ENCODE assay signal across 8 mouse cellular contexts in genomic region chr10:128921883-128922821, GRCm38 (mm10). TPM values are rescaled to one million over a fixed set of nuclear protein-coding genes. Genes with fewer than 3 reads are reported as not detected.
DNase-seq lines count a peak whose midpoint lies in the region; ATAC-seq and TF ChIP-seq lines count a peak whose summit lies in the region.

No protein-coding gene starts in this region.

- peak overlapping the region; percentile 70 for H3K4me2 ChIP-seq in intestine, embryonic 14.5 days (ENCODE audit: low read length)
- H3K4me2 ChIP-seq in neural tube, embryonic 13.5 days, result peak overlapping the region; percentile 80

- 67% methylated on average over 16 of the region's 16 CpGs for WGBS in heart, embryonic 10.5 days
- 80% methylated on average over 16 of the region's 16 CpGs for WGBS in embryonic facial prominence, embryonic 10.5 days
- 71% methylated on average over 16 of the region's 16 CpGs for WGBS in intestine, embryonic 14.5 days
- 73% methylated on average over 16 of the region's 16 CpGs for WGBS in neural tube, embryonic 13.5 days

- peaks cover 42% of the 10 kb centered on the region for H3K4me1 ChIP-seq in heart, embryonic 10.5 days
- H3K4me1 ChIP-seq in embryonic facial prominence, embryonic 10.5 days, result peaks cover 51% of the 10 kb centered on the region
- H3K4me1 ChIP-seq in intestine, embryonic 14.5 days (replicated peaks; ENCODE audit: control insufficient read depth, insufficient read depth, low read length), result peaks cover 20% of the 10 kb centered on the region
- H3K4me1 ChIP-seq in neural tube, embryonic 13.5 days (replicated peaks), result peaks cover 57% of the 10 kb centered on the region

- H3K27ac ChIP-seq in heart, embryonic 10.5 days, result peak overlapping the region; percentile 91
- H3K27ac ChIP-seq in embryonic facial prominence, embryonic 10.5 days (replicated peaks), result peak overlapping the region; percentile 92
- 0 out of 2 replicates have a peak overlapping the region, but pooled peaks have one; percentile 16 for H3K27ac ChIP-seq in intestine, embryonic 14.5 days (ENCODE audit: low read depth)
- H3K27ac ChIP-seq in neural tube, embryonic 13.5 days (replicated peaks), result peak overlapping the region; percentile 96

- H3K27me3 ChIP-seq in heart, embryonic 10.5 days (ENCODE audit: insufficient read depth, poor library complexity, severe bottlenecking), result no peaks in the 10 kb centered on the region
- no peaks in the 10 kb centered on the region for H3K27me3 ChIP-seq in C2C12 (ENCODE audit: control insufficient read depth, insufficient read depth, insufficient read length)
- H3K27me3 ChIP-seq in embryonic facial prominence, embryonic 10.5 days (replicated peaks; ENCODE audit: low read depth, poor library complexity, severe bottlenecking), result no peaks in the 10 kb centered on the region
- no peaks in the 10 kb centered on the region for H3K27me3 ChIP-seq in intestine, embryonic 14.5 days (replicated peaks; ENCODE audit: control insufficient read depth, insufficient read depth, low read length)
- H3K27me3 ChIP-seq in neural tube, embryonic 13.5 days, result peaks cover 4% of the 10 kb centered on the region; the same call in 1 of the 2 replicates

- H3K79me2 ChIP-seq in C2C12 (ENCODE audit: control insufficient read depth, insufficient read depth), result peaks cover 23% of the 10 kb centered on the region

- no peaks in the 10 kb centered on the region for H3K79me3 ChIP-seq in C2C12 (ENCODE audit: low read depth)

- peak overlapping the region; percentile 87 for H3K4me3 ChIP-seq in heart, embryonic 10.5 days
- peak overlapping the region; percentile 36 for H3K4me3 ChIP-seq in C2C12 (ENCODE audit: insufficient read depth, poor library complexity, severe bottlenecking)
- peak overlapping the region; percentile 85 for H3K4me3 ChIP-seq in embryonic facial prominence, embryonic 10.5 days
- H3K4me3 ChIP-seq in intestine, embryonic 14.5 days (ENCODE audit: low read depth, low read length), result peak overlapping the region; percentile 92
- peak overlapping the region; percentile 86 for H3K4me3 ChIP-seq in neural tube, embryonic 13.5 days

- peaks cover 12% of the 10 kb centered on the region for H3K36me3 ChIP-seq in heart, embryonic 10.5 days
- H3K36me3 ChIP-seq in C2C12 (ENCODE audit: control insufficient read depth, insufficient read depth), result peaks cover 17% of the 10 kb centered on the region
- H3K36me3 ChIP-seq in embryonic facial prominence, embryonic 10.5 days (replicated peaks), result peaks cover 28% of the 10 kb centered on the region
- peaks cover 14% of the 10 kb centered on the region for H3K36me3 ChIP-seq in intestine, embryonic 14.5 days (ENCODE audit: control insufficient read depth, insufficient read depth, low read length)
- H3K36me3 ChIP-seq in neural tube, embryonic 13.5 days, result peaks cover 16% of the 10 kb centered on the region

- H3K9ac ChIP-seq in intestine, embryonic 14.5 days (ENCODE audit: low read length), result peak overlapping the region; percentile 78; the same call in 1 of the 2 replicates
- peak overlapping the region; percentile 89 for H3K9ac ChIP-seq in neural tube, embryonic 13.5 days

- ATAC-seq in intestine, embryonic 14.5 days (replicated peaks; ENCODE audit: low FRiP score, low TSS enrichment, low read depth), result no peak
- 0 out of 2 replicates have a peak, but pooled peaks have one; percentile 2 for ATAC-seq in neural tube, embryonic 13.5 days (ENCODE audit: low read depth)

- no peaks in the 10 kb centered on the region for H3K9me3 ChIP-seq in heart, embryonic 10.5 days
- H3K9me3 ChIP-seq in embryonic facial prominence, embryonic 10.5 days, result no peaks in the 10 kb centered on the region
- no peaks in the 10 kb centered on the region for H3K9me3 ChIP-seq in intestine, embryonic 14.5 days (ENCODE audit: control insufficient read depth, low read length)
- H3K9me3 ChIP-seq in neural tube, embryonic 13.5 days, result no peaks in the 10 kb centered on the region

- DNase-seq in heart, embryonic 10.5 days (ENCODE audit: low spot score), result no peak
- no peak for DNase-seq in heart, adult 9 months (ENCODE audit: low spot score in 2 of 2)
- DNase-seq in embryonic facial prominence, embryonic 10.5 days (ENCODE audit: low spot score), result no peak
- no peak for DNase-seq in intestine, embryonic 14.5 days (ENCODE audit: low spot score)
- no peak for DNase-seq in urinary bladder, postnatal 4 days (ENCODE audit: low spot score in 2 of 2)
- DNase-seq in urinary bladder, adult 2 months (ENCODE audit: low spot score), result no peak

- TF ChIP-seq CTCF in C2C12 (IDR thresholded peaks at IDR 0.05; ENCODE audit: control insufficient read depth, insufficient read depth, insufficient read length), result no peak

- H3ac ChIP-seq in C2C12 (ENCODE audit: control insufficient read depth, insufficient read length, low read depth), result peak overlapping the region; percentile 82

TF ChIP-seq in C2C12, 6 proteins besides CTCF, POLR2A, EP300 and RAD21:
- no peak for TF ChIP-seq MYOG (IDR thresholded peaks at IDR 0.05; ENCODE audit: control insufficient read depth, extremely low read depth, insufficient read length)
- no peak for TF ChIP-seq USF1 (IDR thresholded peaks at IDR 0.05; ENCODE audit: low read depth)
- peak; percentile 37 for TF ChIP-seq FOSL1 (IDR thresholded peaks at IDR 0.05; ENCODE audit: insufficient read depth, low read length, poor library complexity, severe bottlenecking)
- TF ChIP-seq CEBPB (IDR thresholded peaks at IDR 0.05; ENCODE audit: low read depth), result no peak
- TF ChIP-seq MAX (IDR thresholded peaks at IDR 0.05), result peak; percentile 11
- TF ChIP-seq MYOD1 (IDR thresholded peaks at IDR 0.05; ENCODE audit: control insufficient read depth, insufficient read length, low read depth), result peak; percentile 100

RNA-seq across cellular contexts. Expression of gene Rdh5, which starts 0.5 kb away (rescaled TPM):
- 8.8 and 9.9 TPM in 2 replicates for polyA plus RNA-seq in heart, embryonic 10.5 days (2016; fragmentation: Nextera tagmentation; extraction: Ambion mirVana)
- polyA plus RNA-seq in C2C12 (2012; fragmentation: generic; extraction: Trizol), result 12.6 TPM
- polyA plus RNA-seq in embryonic facial prominence, embryonic 10.5 days (2016; fragmentation: Nextera tagmentation; extraction: Ambion mirVana), result 11.2 and 11.9 TPM in 2 replicates
- 8.9 and 11.5 TPM in 2 replicates for polyA plus RNA-seq in intestine, embryonic 14.5 days (2014; fragmentation: Nextera tagmentation; extraction: Ambion mirVana)
- polyA plus RNA-seq in neural tube, embryonic 13.5 days (2015; fragmentation: Nextera tagmentation; extraction: Ambion mirVana), result 14.1 and 16.9 TPM in 2 replicates
- polyA plus RNA-seq in urinary bladder, adult 2 months (2012; rRNA removed), result 24.2 and 35.0 TPM in 2 replicates

RNA-seq across cellular contexts. Expression of gene Bloc1s1, which starts 1.7 kb away (rescaled TPM):
- polyA plus RNA-seq in heart, embryonic 10.5 days (2016; fragmentation: Nextera tagmentation; extraction: Ambion mirVana), result 182 and 194 TPM in 2 replicates
- 204 TPM for polyA plus RNA-seq in C2C12 (2012; fragmentation: generic; extraction: Trizol)
- polyA plus RNA-seq in embryonic facial prominence, embryonic 10.5 days (2016; fragmentation: Nextera tagmentation; extraction: Ambion mirVana), result 185 and 186 TPM in 2 replicates
- polyA plus RNA-seq in intestine, embryonic 14.5 days (2014; fragmentation: Nextera tagmentation; extraction: Ambion mirVana), result 218 and 228 TPM in 2 replicates
- 299 and 314 TPM in 2 replicates for polyA plus RNA-seq in neural tube, embryonic 13.5 days (2015; fragmentation: Nextera tagmentation; extraction: Ambion mirVana)
- 286 and 328 TPM in 2 replicates for polyA plus RNA-seq in urinary bladder, adult 2 months (2012; rRNA removed)

RNA-seq across cellular contexts. Expression of gene Itga7, which starts 11.5 kb away (rescaled TPM):
- 1.1 and 1.3 TPM in 2 replicates for polyA plus RNA-seq in heart, embryonic 10.5 days (2016; fragmentation: Nextera tagmentation; extraction: Ambion mirVana)
- polyA plus RNA-seq in C2C12 (2012; fragmentation: generic; extraction: Trizol), result 100 TPM
- 1.8 and 2.7 TPM in 2 replicates for polyA plus RNA-seq in embryonic facial prominence, embryonic 10.5 days (2016; fragmentation: Nextera tagmentation; extraction: Ambion mirVana)
- 2.1 and 2.3 TPM in 2 replicates for polyA plus RNA-seq in intestine, embryonic 14.5 days (2014; fragmentation: Nextera tagmentation; extraction: Ambion mirVana)
- polyA plus RNA-seq in neural tube, embryonic 13.5 days (2015; fragmentation: Nextera tagmentation; extraction: Ambion mirVana), result 12.1 and 15.5 TPM in 2 replicates
- 44.5 TPM in 2 replicates for polyA plus RNA-seq in urinary bladder, adult 2 months (2012; rRNA removed)

RNA-seq across cellular contexts. Expression of gene Cd63, which starts 21.4 kb away (rescaled TPM):
- 313 and 322 TPM in 2 replicates for polyA plus RNA-seq in heart, embryonic 10.5 days (2016; fragmentation: Nextera tagmentation; extraction: Ambion mirVana)
- 2,043 TPM for polyA plus RNA-seq in C2C12 (2012; fragmentation: generic; extraction: Trizol)
- polyA plus RNA-seq in embryonic facial prominence, embryonic 10.5 days (2016; fragmentation: Nextera tagmentation; extraction: Ambion mirVana), result 274 and 319 TPM in 2 replicates
- polyA plus RNA-seq in intestine, embryonic 14.5 days (2014; fragmentation: Nextera tagmentation; extraction: Ambion mirVana), result 558 and 572 TPM in 2 replicates
- polyA plus RNA-seq in neural tube, embryonic 13.5 days (2015; fragmentation: Nextera tagmentation; extraction: Ambion mirVana), result 228 and 241 TPM in 2 replicates
- polyA plus RNA-seq in urinary bladder, adult 2 months (2012; rRNA removed), result 337 and 381 TPM in 2 replicates

RNA-seq across cellular contexts. Expression of gene Gdf11, which starts 30.6 kb away (rescaled TPM):
- polyA plus RNA-seq in heart, embryonic 10.5 days (2016; fragmentation: Nextera tagmentation; extraction: Ambion mirVana), result 4.6 and 5.7 TPM in 2 replicates
- 17.0 TPM for polyA plus RNA-seq in C2C12 (2012; fragmentation: generic; extraction: Trizol)
- polyA plus RNA-seq in embryonic facial prominence, embryonic 10.5 days (2016; fragmentation: Nextera tagmentation; extraction: Ambion mirVana), result 11.8 and 12.0 TPM in 2 replicates
- polyA plus RNA-seq in intestine, embryonic 14.5 days (2014; fragmentation: Nextera tagmentation; extraction: Ambion mirVana), result 4.5 and 5.3 TPM in 2 replicates
- 11.8 and 13.5 TPM in 2 replicates for polyA plus RNA-seq in neural tube, embryonic 13.5 days (2015; fragmentation: Nextera tagmentation; extraction: Ambion mirVana)
- polyA plus RNA-seq in urinary bladder, adult 2 months (2012; rRNA removed), result 1.7 and 2.3 TPM in 2 replicates

Comparison
In these comparisons a context has a peak if more than half of its experiments do, and no peak if none do; other contexts are left out.
1. H3K27ac ChIP-seq: peak in every context shown above with its lines; median percentile 96 in neural tube, embryonic 13.5 days; 92 in embryonic facial prominence, embryonic 10.5 days; 91 in heart, embryonic 10.5 days; 16 in intestine, embryonic 14.5 days.
2. H3K4me3 ChIP-seq: peak in every context shown above with its lines; median percentile 92 in intestine, embryonic 14.5 days; 87 in heart, embryonic 10.5 days; 86 in neural tube, embryonic 13.5 days; 85 in embryonic facial prominence, embryonic 10.5 days; 36 in C2C12.